In genomic region chr2:94772801-94773200, GRCm38 (mm10) we compare ENCODE assay signal across 26 mouse cellular contexts.
DNase-seq lines count a peak whose midpoint lies in the region; ATAC-seq and TF ChIP-seq lines count a peak whose summit lies in the region.
"Had no signal": no experiment of that assay in that cellular context is flagged by ENCODE, and none has a peak within 500 bp of the region (broad histone marks: within the 10 kb centered on the region; RNA-seq: fewer than 3 reads in every experiment).

No protein-coding gene starts in this region.

- no peaks in the 10 kb centered on the region for H3K4me1 ChIP-seq in forebrain, embryonic 14.5 days (ENCODE audit: control insufficient read depth, insufficient read depth, low read length)
- no peaks in the 10 kb centered on the region for H3K4me1 ChIP-seq in forebrain, embryonic 11.5 days (replicated peaks; ENCODE audit: control insufficient read depth, insufficient read depth, low read length)
- peaks cover 5% of the 10 kb centered on the region; the same call in 1 of the 2 replicates for H3K4me1 ChIP-seq in hindbrain, embryonic 14.5 days (replicated peaks; ENCODE audit: control insufficient read depth, insufficient read depth, low read length)
- H3K4me1 ChIP-seq in hindbrain, embryonic 11.5 days (replicated peaks; ENCODE audit: control insufficient read depth, insufficient read depth, low read length) = no peaks in the 10 kb centered on the region
- H3K4me1 ChIP-seq in lung, embryonic 15.5 days = no peaks in the 10 kb centered on the region
- H3K4me1 ChIP-seq: embryonic facial prominence, embryonic 15.5 days; forebrain, embryonic 10.5 days; heart, embryonic 10.5 days had no signal

- no peaks in the 10 kb centered on the region for H3K9me3 ChIP-seq in forebrain, embryonic 14.5 days (replicated peaks; ENCODE audit: control insufficient read depth, low read length)
- H3K9me3 ChIP-seq in forebrain, embryonic 11.5 days (ENCODE audit: control insufficient read depth, low read length) = no peaks in the 10 kb centered on the region
- no peaks in the 10 kb centered on the region for H3K9me3 ChIP-seq in hindbrain, embryonic 14.5 days (ENCODE audit: control insufficient read depth, low read length)
- no peaks in the 10 kb centered on the region for H3K9me3 ChIP-seq in hindbrain, embryonic 11.5 days (ENCODE audit: control insufficient read depth, low read length)
- no peaks in the 10 kb centered on the region for H3K9me3 ChIP-seq in lung, embryonic 15.5 days
- H3K9me3 ChIP-seq: embryonic facial prominence, embryonic 15.5 days; forebrain, embryonic 10.5 days; heart, embryonic 10.5 days; hindbrain, embryonic 15.5 days had no signal

- no peak for TF ChIP-seq POLR2A in brain, embryonic 14.5 days (IDR thresholded peaks at IDR 0.05; ENCODE audit: borderline replicate concordance, extremely low read depth, insufficient read depth, insufficient read length, poor library complexity, severe bottlenecking)

- H3K4me2 ChIP-seq in forebrain, embryonic 14.5 days (ENCODE audit: low read length) = no peak overlapping the region
- no peak overlapping the region for H3K4me2 ChIP-seq in forebrain, embryonic 11.5 days (ENCODE audit: low read depth, low read length, severe bottlenecking)
- no peak overlapping the region for H3K4me2 ChIP-seq in hindbrain, embryonic 14.5 days (replicated peaks)
- H3K4me2 ChIP-seq in hindbrain, embryonic 11.5 days (replicated peaks; ENCODE audit: low read depth, low read length) = no peak overlapping the region
- H3K4me2 ChIP-seq in lung, embryonic 15.5 days = no peak overlapping the region
- H3K4me2 ChIP-seq: embryonic facial prominence, embryonic 15.5 days; hindbrain, embryonic 15.5 days had no signal

- TF ChIP-seq CTCF in brain, embryonic 14.5 days (IDR thresholded peaks at IDR 0.05; ENCODE audit: borderline replicate concordance, extremely low read depth, insufficient read depth, insufficient read length) = no peak

- H3K27ac ChIP-seq in forebrain, embryonic 14.5 days (ENCODE audit: low read depth, low read length) = no peak overlapping the region
- no peak overlapping the region for H3K27ac ChIP-seq in forebrain, embryonic 11.5 days (ENCODE audit: low read depth, low read length)
- peak overlapping the region; percentile 16; the same call in 1 of the 2 replicates for H3K27ac ChIP-seq in hindbrain, embryonic 14.5 days
- no peak overlapping the region for H3K27ac ChIP-seq in hindbrain, embryonic 11.5 days (ENCODE audit: low read depth, low read length)
- no peak overlapping the region for H3K27ac ChIP-seq in lung, embryonic 15.5 days
- H3K27ac ChIP-seq: embryonic facial prominence, embryonic 15.5 days; forebrain, embryonic 10.5 days; heart, embryonic 10.5 days; hindbrain, embryonic 15.5 days had no signal

- no peak overlapping the region for H3K9ac ChIP-seq in forebrain, embryonic 14.5 days (ENCODE audit: low read length)
- no peak overlapping the region for H3K9ac ChIP-seq in forebrain, embryonic 11.5 days (ENCODE audit: low read length)
- no peak overlapping the region for H3K9ac ChIP-seq in hindbrain, embryonic 14.5 days
- no peak overlapping the region for H3K9ac ChIP-seq in hindbrain, embryonic 11.5 days (ENCODE audit: low read depth, low read length)
- H3K9ac ChIP-seq in lung, embryonic 15.5 days = no peak overlapping the region
- H3K9ac ChIP-seq: embryonic facial prominence, embryonic 15.5 days; hindbrain, embryonic 15.5 days had no signal

- no peaks in the 10 kb centered on the region for H3K27me3 ChIP-seq in forebrain, embryonic 14.5 days (replicated peaks; ENCODE audit: control insufficient read depth, insufficient read depth, low read length)
- no peaks in the 10 kb centered on the region for H3K27me3 ChIP-seq in forebrain, embryonic 11.5 days (ENCODE audit: control insufficient read depth, insufficient read depth, low read length)
- no peaks in the 10 kb centered on the region for H3K27me3 ChIP-seq in hindbrain, embryonic 14.5 days (ENCODE audit: control insufficient read depth, insufficient read depth, low read length)
- no peaks in the 10 kb centered on the region for H3K27me3 ChIP-seq in hindbrain, embryonic 11.5 days (ENCODE audit: control insufficient read depth, insufficient read depth, low read length)
- H3K27me3 ChIP-seq in lung, embryonic 15.5 days = no peaks in the 10 kb centered on the region
- H3K27me3 ChIP-seq: embryonic facial prominence, embryonic 15.5 days; hindbrain, embryonic 15.5 days had no signal

- peak; percentile 23; the same call in 1 of the 2 replicates for ATAC-seq in forebrain, embryonic 14.5 days
- ATAC-seq in forebrain, embryonic 11.5 days (replicated peaks; ENCODE audit: low FRiP score) = no peak
- no peak for ATAC-seq in hindbrain, embryonic 14.5 days (ENCODE audit: low FRiP score)
- no peak for ATAC-seq in hindbrain, embryonic 11.5 days (ENCODE audit: low FRiP score)
- peak; percentile 83; the same call in 1 of the 2 replicates for ATAC-seq in lung, embryonic 15.5 days (ENCODE audit: borderline replicate concordance, extremely low read depth, low FRiP score, low TSS enrichment)
- ATAC-seq: CD4-positive, CD25-positive, alpha-beta regulatory T cell, adult 4 months had no signal

- no peak overlapping the region for H3K4me3 ChIP-seq in forebrain, embryonic 14.5 days (ENCODE audit: low read depth, low read length)
- H3K4me3 ChIP-seq in forebrain, embryonic 11.5 days (ENCODE audit: low read depth, low read length) = no peak overlapping the region
- H3K4me3 ChIP-seq in hindbrain, embryonic 14.5 days (replicated peaks; ENCODE audit: low read length) = no peak overlapping the region
- H3K4me3 ChIP-seq in hindbrain, embryonic 11.5 days (ENCODE audit: low read depth, low read length) = no peak overlapping the region
- H3K4me3 ChIP-seq in lung, embryonic 15.5 days = no peak overlapping the region
- H3K4me3 ChIP-seq: embryonic facial prominence, embryonic 15.5 days; erythroblast, embryonic 14.5 days; forebrain, embryonic 10.5 days; heart, embryonic 10.5 days; hindbrain, embryonic 15.5 days had no signal

- H3K36me3 ChIP-seq in forebrain, embryonic 14.5 days (ENCODE audit: control insufficient read depth, insufficient read depth, low read length) = no peaks in the 10 kb centered on the region
- no peaks in the 10 kb centered on the region for H3K36me3 ChIP-seq in forebrain, embryonic 11.5 days (ENCODE audit: control insufficient read depth, insufficient read depth, low read length)
- no peaks in the 10 kb centered on the region for H3K36me3 ChIP-seq in hindbrain, embryonic 14.5 days (replicated peaks; ENCODE audit: control insufficient read depth, insufficient read depth)
- no peaks in the 10 kb centered on the region for H3K36me3 ChIP-seq in hindbrain, embryonic 11.5 days (ENCODE audit: control insufficient read depth, insufficient read depth, low read length)
- no peaks in the 10 kb centered on the region for H3K36me3 ChIP-seq in lung, embryonic 15.5 days
- H3K36me3 ChIP-seq: embryonic facial prominence, embryonic 15.5 days; forebrain, embryonic 10.5 days; G1E; heart, embryonic 10.5 days; hindbrain, embryonic 15.5 days had no signal

- peak; percentile 34 for DNase-seq in forebrain, embryonic 14.5 days (ENCODE audit: low spot score)
- no peak for DNase-seq in forebrain, embryonic 11.5 days (ENCODE audit: low spot score)
- DNase-seq in hindbrain, embryonic 14.5 days (ENCODE audit: low spot score) = no peak
- no peak for DNase-seq in hindbrain, embryonic 11.5 days (ENCODE audit: low spot score)
- DNase-seq in lung, adult 18-20 months = no peak
- peak; percentile 47 for DNase-seq in brain, embryonic 14.5 days (ENCODE audit: low read depth)
- DNase-seq in thymus, postnatal 36 days = no peak
- DNase-seq: adrenal gland, adult 8-10 months; adrenal gland, postnatal 36 days; B cell, adult 2 months; cerebellum, adult 11 months; cerebellum, adult 8-10 months; cerebellum, postnatal 14 days; embryo, embryonic 11 days; gastrocnemius, postnatal 10 days; heart, adult 18-20 months; heart, postnatal 10 days; heart, postnatal 4 days had no signal

- 79% methylated on average over 3 of the region's 3 CpGs for WGBS in forebrain, embryonic 14.5 days
- 81% methylated on average over 3 of the region's 3 CpGs for WGBS in forebrain, embryonic 11.5 days
- WGBS in hindbrain, embryonic 14.5 days = 82% methylated on average over 3 of the region's 3 CpGs
- WGBS in hindbrain, embryonic 11.5 days = 89% methylated on average over 3 of the region's 3 CpGs
- 25% methylated on average over 3 of the region's 3 CpGs for WGBS in lung, embryonic 15.5 days

Comparison
In these comparisons a context has a peak if more than half of its experiments do, and no peak if none do; other contexts are left out.
1. ATAC-seq: peak in forebrain, embryonic 14.5 days (single experiment) and lung, embryonic 15.5 days (single experiment); none in forebrain, embryonic 11.5 days (single experiment), hindbrain, embryonic 14.5 days (single experiment) and hindbrain, embryonic 11.5 days (single experiment).
2. DNase-seq: peak in forebrain, embryonic 14.5 days (single experiment) and brain, embryonic 14.5 days (single experiment); none in forebrain, embryonic 11.5 days (single experiment), hindbrain, embryonic 14.5 days (single experiment), hindbrain, embryonic 11.5 days (single experiment), lung, adult 18-20 months (0 of 2) and thymus, postnatal 36 days (0 of 2).